ENCODE assay signal across 16 mouse cellular contexts in genomic region chr2:165644057-165644456, GRCm38 (mm10). TPM values are rescaled to one million over a fixed set of nuclear protein-coding genes. Genes with fewer than 3 reads are reported as not detected.
DNase-seq lines count a peak whose midpoint lies in the region; ATAC-seq lines count a peak whose summit lies in the region.
"Had no signal": no experiment of that assay in that cellular context is flagged by ENCODE, and none has a peak within 500 bp of the region (broad histone marks: within the 10 kb centered on the region; RNA-seq: fewer than 3 reads in every experiment).

No protein-coding gene starts in this region.

- no peak overlapping the region for H3K9ac ChIP-seq in stomach, embryonic 15.5 days
- H3K9ac ChIP-seq: embryonic facial prominence, embryonic 13.5 days; forebrain, embryonic 13.5 days; liver, embryonic 15.5 days; midbrain, embryonic 13.5 days; neural tube, embryonic 12.5 days had no signal

- H3K9me3 ChIP-seq in stomach, embryonic 15.5 days: no peaks in the 10 kb centered on the region
- H3K9me3 ChIP-seq: embryonic facial prominence, embryonic 13.5 days; forebrain, embryonic 13.5 days; liver, embryonic 15.5 days; midbrain, embryonic 13.5 days; neural tube, embryonic 12.5 days had no signal

- no peaks in the 10 kb centered on the region for H3K36me3 ChIP-seq in stomach, embryonic 15.5 days
- H3K36me3 ChIP-seq: embryonic facial prominence, embryonic 13.5 days; liver, embryonic 15.5 days; midbrain, embryonic 13.5 days; neural tube, embryonic 12.5 days had no signal

- H3K4me1 ChIP-seq in stomach, embryonic 15.5 days: 0 out of 2 replicates have a peak, but pooled peaks cover 7% of the 10 kb centered on the region

- no peaks in the 10 kb centered on the region for H3K27me3 ChIP-seq in stomach, embryonic 15.5 days (replicated peaks)
- H3K27me3 ChIP-seq: embryonic facial prominence, embryonic 13.5 days; forebrain, embryonic 13.5 days; liver, embryonic 15.5 days; midbrain, embryonic 13.5 days; neural tube, embryonic 12.5 days had no signal

- H3K4me2 ChIP-seq in stomach, embryonic 15.5 days: no peak overlapping the region
- H3K4me2 ChIP-seq: embryonic facial prominence, embryonic 13.5 days; forebrain, embryonic 13.5 days; liver, embryonic 15.5 days; midbrain, embryonic 13.5 days; neural tube, embryonic 12.5 days had no signal

- peak; percentile 73 to 83 for DNase-seq in lung, adult 18-20 months
- DNase-seq in lung, postnatal 14 days: no peak
- DNase-seq in cerebellum, adult 8-10 months: peak; percentile 46
- DNase-seq in cerebellum, postnatal 36 days: peak; percentile 47 to 56
- DNase-seq: gastrocnemius, postnatal 10 days; kidney, adult 8-10 months had no signal

- H3K27ac ChIP-seq in stomach, embryonic 15.5 days: peak overlapping the region; percentile 42
- H3K27ac ChIP-seq: embryonic facial prominence, embryonic 13.5 days; forebrain, embryonic 13.5 days; hindbrain, postnatal 0 days; liver, embryonic 15.5 days; midbrain, embryonic 13.5 days; neural tube, embryonic 12.5 days had no signal

- ATAC-seq in stomach, embryonic 15.5 days (ENCODE audit: insufficient read depth, low FRiP score, low read depth): 0 out of 2 replicates have a peak, but pooled peaks have one; percentile 25
- ATAC-seq in megakaryocyte progenitor cell, adult 5-6 weeks (replicated peaks; ENCODE audit: poor library complexity): no peak
- ATAC-seq in frontal cortex, adult (ENCODE audit: low TSS enrichment): no peak
- ATAC-seq: forebrain, embryonic 13.5 days; hindbrain, postnatal 0 days; midbrain, embryonic 13.5 days had no signal

- no peak overlapping the region for H3K4me3 ChIP-seq in stomach, embryonic 15.5 days (replicated peaks)
- H3K4me3 ChIP-seq: embryonic facial prominence, embryonic 13.5 days; forebrain, embryonic 13.5 days; liver, embryonic 15.5 days; midbrain, embryonic 13.5 days; neural tube, embryonic 12.5 days had no signal

- 52% methylated on average over 9 of the region's 9 CpGs for WGBS in stomach, embryonic 15.5 days

RNA-seq across cellular contexts. Expression of gene Eya2, which starts 49.2 kb away (rescaled TPM):
- polyA plus RNA-seq in stomach, embryonic 15.5 days (2015; fragmentation: Nextera tagmentation; extraction: Ambion mirVana): 8.6 and 10.3 TPM in 2 replicates
- total RNA-seq in megakaryocyte progenitor cell, adult 5-6 weeks (2015): 1.7 TPM in 2 replicates
- total RNA-seq in megakaryocyte progenitor cell, adult 5-6 weeks (2017): 0.33 and 1.8 TPM in 2 replicates
- total RNA-seq: CH12.LX had no signal
- polyA plus RNA-seq: liver, embryonic 15.5 days had no signal
